Mouse (Mus musculus): Measurements from ENCODE around the gene Olfr1034.
"Not testable (repeated sequence)": the region's sequence is repeated elsewhere in the genome, so short reads cannot be mapped to it uniquely, and the experiment has no call there.

GRCm38 (mm10) chr2:86080478-86080877 is 34.8 kb downstream of the Olfr1034 start:
- not testable (repeated sequence) for TF ChIP-seq POLR2A (IDR thresholded peaks at IDR 0.05; ENCODE audit: low read depth, low read length); CTCF (conservative IDR thresholded peaks at IDR 0.05; ENCODE audit: insufficient read depth, insufficient read length, low read depth, low read length)

All from kidney, adult 2 months (tissue).